Mouse (Mus musculus) 416B (cell line): ENCODE results near the gene Rnpepl1.
"Not testable (repeated sequence)": the region's sequence is repeated elsewhere in the genome, so short reads cannot be mapped to it uniquely, and the experiment has no call there.

Experiments used
- DNase-seq: peaks from one replicate; pipeline ENCODE4 v3.0.0; 2011; ENCODE audit warnings: low read depth

The Rnpepl1 gene

DNA sequence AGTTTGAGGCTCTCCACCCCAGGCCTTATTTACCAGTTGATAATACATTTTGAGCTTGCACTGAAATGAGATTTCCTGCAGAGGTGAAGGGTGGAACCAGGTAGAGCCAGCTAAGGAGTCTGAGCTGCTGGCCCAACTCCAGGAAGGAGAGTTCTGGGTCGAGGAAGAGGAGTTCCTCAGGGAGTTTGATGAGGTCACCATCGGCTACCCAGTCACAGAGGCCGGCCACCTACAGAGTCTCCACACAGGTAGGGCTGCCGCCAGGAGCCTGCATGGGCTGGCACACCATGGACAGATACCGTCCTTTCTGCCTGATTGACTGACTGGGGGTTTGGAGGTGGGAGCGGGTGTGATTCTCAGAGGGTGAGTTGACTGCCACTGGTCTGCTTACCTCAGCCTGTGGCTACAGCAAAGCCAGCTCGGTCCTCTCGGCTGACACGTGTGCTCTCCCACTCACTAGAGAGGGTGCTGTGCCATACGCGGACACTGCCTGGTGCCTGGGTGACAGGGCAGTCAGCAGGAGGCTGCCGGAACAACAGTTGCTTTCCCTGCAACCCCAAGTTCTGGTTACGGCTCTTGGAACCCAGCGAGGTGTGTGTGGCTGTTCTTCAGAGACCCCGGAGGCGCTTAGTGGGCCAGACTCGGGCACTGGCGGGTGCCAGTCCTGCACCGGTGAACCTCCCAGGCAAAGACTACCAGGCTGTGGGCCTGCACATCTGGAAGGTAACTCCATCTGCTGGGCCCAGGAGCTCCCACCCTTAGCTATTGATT lies 32.8 kb downstream of the Rnpepl1 start:
- DNase-seq, result no peak

DNA sequence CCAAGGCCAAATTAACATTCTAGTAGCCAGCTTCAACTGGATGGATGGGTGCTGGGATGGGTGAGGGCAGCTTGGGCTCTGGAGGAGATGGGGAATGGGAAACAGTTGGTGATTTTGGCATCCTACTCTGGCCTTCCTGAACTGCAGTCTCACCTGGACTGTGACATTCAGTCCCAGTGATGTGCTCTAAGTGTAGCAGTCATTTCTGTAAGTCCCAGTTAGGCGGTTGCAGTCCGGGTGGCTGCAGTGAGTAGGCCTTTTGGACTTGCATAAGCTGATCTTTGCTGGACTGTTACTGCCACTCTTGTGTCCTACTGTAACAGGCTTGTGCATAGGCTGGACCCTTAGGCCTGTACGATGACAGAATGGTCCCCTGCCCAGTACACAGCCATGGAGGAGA lies 37.4 kb downstream of the Rnpepl1 start:
- DNase-seq, result no peak

DNA sequence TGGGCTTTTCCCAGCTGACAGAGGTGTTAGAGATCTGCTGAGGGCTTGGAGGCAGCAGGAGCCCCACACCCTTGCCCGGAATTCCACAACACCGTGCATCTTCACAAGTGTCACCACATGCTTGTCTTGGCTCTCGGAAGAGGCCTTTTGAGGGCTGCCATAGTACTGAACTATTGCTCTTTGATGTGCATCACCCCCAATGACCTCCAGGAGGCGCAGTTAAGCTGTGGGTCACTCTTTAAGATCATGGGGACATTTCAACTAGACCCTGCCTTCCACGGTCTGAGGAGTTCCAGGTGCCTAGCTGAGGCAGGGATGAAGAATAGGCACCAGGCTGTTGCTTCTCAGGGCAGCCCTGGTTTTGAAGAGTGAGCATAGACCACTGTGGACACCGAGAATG lies 38.8 kb downstream of the Rnpepl1 start:
- peak; percentile 42 for DNase-seq

- no peak for DNase-seq
Observed at GRCm38 (mm10) chr1:92950607-92951006, 40.0 kb downstream of the Rnpepl1 start, which contains the start of gene Gpr35. Gpr35 (plus strand) TSS chr1:92950865.

- no peak for DNase-seq
Observed at GRCm38 (mm10) chr1:92953641-92954040, 43.1 kb downstream of the Rnpepl1 start.

GRCm38 (mm10) chr1:92956571-92957335 lies 46.2 kb downstream of the Rnpepl1 start:
- DNase-seq, result peak; percentile 33

GRCm38 (mm10) chr1:92958999-92959398 lies 48.4 kb downstream of the Rnpepl1 start:
- no peak for DNase-seq

DNA sequence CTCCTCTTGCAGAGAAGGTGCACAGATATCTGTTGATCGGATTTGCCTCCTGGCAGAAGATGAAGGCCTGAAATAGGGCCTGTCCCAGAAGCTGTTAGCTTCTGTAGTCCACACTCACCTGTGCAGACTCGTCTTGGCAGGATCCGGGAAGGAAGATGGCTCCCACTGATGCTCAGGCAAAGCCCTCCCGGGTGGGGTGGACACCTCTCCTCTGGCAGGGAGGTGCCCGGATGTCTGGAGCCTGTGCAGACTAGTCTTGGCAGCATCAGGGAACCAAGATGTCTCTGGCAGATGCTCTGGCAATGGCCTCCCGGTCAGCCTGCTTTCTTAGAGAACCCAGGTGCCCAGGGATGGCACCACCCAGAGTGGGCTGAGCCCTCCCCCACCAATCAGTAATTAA lies 60.2 kb downstream of the Rnpepl1 start:
- DNase-seq, result not testable (repeated sequence)

DNA sequence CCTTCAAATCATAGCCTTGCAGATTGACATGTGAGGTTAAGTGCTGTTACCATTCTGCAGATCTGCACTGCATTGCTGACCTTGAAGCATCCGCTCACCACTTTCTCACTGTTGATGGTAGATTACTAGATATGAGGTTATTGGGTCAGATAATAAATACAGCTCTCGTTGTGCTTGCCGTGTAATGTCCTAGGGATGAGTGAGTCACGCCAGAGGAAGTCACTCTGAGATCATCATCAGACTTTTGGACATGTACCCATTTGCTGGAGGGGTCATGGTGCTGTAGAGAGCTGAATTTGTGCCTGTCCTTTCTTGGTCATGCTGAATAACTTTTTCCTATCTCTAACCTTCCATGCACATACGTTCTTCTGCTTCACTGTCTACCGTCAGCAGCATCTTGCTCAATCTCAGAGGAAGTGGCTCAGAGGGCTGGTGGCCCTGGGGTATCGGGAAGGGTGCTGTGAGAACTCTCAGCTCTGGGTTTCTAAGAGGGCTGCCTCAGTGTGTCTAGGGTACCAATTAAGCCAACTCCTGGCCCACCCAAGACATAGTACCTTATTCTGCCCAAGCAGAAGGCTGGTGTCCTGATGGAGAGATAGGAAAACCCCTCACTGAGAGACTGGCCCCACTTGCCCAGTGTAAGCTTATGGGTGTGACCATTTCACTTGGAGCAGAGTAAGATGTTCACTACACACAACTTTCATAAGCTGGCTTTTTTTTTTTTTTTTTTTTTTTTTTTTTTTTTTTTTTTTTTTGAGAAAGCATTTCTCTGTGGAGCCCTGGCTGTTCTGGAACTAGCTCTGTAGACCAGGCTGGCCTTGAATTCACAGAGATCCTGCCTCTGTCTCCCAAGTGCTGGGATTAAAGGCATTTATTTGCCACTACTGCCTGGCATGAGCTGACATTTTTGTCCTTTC lies 61.6 kb downstream of the Rnpepl1 start:
- DNase-seq, result peak; percentile 97

DNA sequence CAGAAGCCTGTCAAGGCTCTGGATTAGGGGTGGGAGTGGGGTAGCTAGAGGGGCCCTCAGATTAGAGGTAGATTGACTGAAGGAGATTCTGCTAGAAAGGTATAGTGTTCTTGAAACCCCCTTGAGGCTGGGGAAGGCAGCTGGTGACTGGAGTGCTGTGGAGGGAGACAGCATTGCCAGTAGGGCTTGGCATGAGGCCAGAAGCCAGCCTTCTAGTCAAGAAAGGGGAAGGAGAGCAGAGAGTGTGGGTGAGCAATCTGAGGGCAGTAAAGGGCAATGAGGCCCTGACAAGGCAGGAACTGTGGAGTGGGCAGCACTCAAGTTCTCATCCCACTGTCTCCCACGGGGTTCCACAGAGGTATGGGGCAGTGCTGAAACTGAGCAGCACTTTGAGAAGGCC lies 62.3 kb downstream of the Rnpepl1 start:
- DNase-seq, result peak; percentile 91
